Mouse (Mus musculus) embryo, embryonic 10 days (tissue): ENCODE measurements around the gene Vmn2r120.
"Not testable (repeated sequence)": the region's sequence is repeated elsewhere in the genome, so short reads cannot be mapped to it uniquely, and the experiment has no call there.

ENCODE experiments used
- DNase-seq: peaks from one replicate; pipeline ENCODE4 v3.0.0-alpha.2; 2015; ENCODE audit warnings: low spot score

Gene Vmn2r120

DNA sequence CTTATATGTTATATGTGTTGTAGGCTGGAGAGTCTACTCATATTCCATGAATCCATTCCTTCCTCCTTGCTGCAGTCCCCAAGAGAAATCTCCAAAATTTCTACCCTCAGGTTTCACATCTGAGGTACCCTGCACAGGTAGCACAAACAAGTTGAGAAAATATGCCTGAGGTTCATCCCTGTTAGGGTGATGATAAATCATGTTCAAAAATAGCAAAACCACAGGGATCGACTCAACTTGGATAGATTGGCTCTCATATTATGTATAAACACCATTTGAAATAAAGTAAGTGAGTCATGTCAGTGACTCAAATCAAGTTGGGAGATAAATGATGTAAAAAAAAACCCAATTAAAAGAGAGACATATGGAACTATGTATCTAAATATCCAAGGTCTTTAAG is at the start of gene Vmn2r120:
Gene Vmn2r120, minus strand, starts transcription at position 101 of the 400 bp plus-strand sequence.
- no peak for DNase-seq

DNA sequence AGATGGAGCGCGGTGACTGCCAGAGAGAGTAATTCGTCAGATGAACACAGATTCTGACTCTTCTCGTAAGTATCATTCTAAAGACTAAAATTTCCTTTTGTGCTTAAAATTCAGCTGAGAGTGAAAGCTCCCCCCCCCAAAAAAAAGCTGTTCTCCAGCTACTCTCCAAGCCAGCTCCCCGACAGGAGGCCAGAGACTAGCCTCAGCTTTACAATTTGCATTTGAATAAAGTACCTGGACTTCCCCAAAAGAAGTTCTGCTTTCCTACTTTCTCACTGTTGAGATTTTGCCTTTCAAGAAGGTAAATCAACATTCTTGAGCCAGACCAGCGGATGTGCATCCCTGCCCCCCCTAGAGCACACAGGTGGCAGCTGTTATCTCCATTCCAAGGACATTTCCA is 42.0 kb upstream of the Vmn2r120 start:
- DNase-seq = not testable (repeated sequence)

DNA sequence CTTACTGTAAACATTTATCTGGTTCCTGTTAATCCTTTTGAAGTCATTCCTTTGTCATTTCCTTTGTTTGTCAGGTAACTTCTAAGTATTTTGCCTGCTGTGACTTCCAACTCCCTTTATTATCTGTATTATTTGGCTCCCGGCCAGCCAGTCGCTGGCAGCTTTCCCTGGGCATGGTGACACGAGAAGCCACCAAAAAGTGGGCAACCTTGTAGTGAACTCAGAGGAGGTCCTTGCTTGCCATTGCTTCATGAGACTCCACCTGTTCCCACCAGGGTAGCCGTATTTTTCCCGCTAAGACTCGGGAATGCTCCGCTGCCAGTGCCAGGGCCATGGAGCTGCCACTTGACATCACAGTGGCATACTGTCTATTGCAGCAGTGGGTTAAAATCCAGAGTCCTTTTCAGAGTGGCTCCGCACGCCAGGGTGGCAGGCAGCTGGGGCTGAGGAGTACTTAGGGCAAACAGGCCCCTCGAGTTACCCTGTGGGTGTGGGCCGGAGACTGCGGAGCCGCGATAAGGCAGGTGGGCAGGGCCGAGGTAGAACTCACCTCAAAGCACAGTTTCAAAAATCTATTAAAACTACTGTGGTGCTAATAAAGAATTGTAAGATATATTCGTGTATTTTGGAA is 28.9 kb upstream of the Vmn2r120 start:
- no peak for DNase-seq
